Mouse (Mus musculus) fibroblast of lung, adult 2 months (primary cell): ENCODE data around the gene Mitd1.

Experiments
- DNase-seq: peaks from one replicate; pipeline ENCODE4 v3.0.0-alpha.2; 2011; ENCODE audit warnings: low read depth

The Mitd1 gene

DNA sequence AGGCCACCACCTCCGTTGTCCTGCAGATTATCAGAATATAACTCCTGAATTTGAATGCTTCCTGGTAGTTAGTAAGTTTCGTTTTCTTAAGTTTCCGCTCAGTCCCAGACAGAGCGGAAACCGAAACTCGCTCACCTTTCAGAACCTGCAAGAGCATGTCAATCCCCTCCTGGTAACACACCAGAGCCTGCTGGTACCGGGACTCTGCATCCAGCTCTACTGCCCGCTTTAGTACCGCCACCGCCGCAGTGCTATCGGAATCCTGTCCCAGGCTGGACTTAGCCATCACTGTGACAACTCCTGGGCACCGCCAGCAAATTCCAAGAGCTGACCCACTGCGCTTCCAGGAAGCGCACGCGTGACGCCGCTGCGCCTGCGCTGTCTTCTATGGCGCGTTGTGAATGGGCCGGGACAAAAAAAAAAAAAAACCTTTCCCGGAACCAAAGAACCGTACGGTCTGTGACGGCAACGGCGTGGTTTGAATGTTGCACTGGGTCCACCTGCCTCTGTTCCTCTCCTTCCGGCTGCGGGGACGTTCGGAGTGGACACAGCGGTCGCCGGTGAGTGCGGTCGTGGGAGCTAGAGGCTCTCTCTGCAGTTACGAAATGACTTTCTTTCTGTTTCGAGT is at the start of gene Mitd1, which contains the start of gene Mrpl30:
TSS of gene Mitd1 (minus strand) at position 387 of the 628 bp plus-strand sequence.
TSS of gene Mrpl30 (plus strand) at position 453 of the 628 bp plus-strand sequence.
- DNase-seq = peak; percentile 74

GRCm38 (mm10) chr1:37931806-37932205 is 41.6 kb upstream of the Mitd1 start:
- peak; percentile 18 for DNase-seq

DNA sequence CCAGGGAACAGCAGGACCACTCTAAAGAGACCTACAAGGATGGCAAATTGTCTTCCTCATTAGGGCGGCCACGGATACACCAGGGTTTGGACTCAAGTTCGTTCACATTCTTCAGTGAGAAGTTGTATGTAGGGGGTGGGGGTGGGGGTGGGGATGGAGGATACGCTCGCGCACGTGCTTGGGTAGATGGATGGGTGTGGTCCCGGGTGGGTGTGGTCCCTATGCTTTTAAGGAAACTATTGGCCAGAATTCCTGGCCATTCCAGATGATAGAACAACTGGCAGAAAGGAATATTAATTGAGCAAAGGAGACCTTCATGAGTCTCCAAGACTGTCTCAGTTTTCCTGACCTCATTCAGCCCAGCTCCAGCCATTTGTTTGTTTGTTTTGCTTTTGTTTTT is 35.8 kb upstream of the Mitd1 start:
- no peak for DNase-seq

DNA sequence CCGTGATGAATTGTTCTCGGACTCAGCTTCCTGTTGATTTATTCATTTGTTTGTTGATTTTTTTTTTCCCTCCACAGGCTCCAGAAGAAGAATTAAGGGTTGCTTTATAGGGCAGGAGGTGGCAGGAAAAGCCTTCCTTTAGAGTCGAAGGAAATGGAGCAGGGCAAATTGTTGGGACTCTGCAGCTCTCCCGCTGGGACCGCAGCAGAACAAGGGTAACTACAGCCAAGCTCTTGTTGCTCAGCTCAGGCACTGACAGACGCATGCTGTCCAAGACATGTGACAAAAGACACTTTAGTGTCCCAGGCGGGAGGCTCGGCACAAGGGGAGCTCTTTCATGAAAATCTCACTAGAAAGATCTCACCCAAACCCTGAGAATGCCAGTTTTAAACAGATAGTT is 32.3 kb upstream of the Mitd1 start:
- DNase-seq = no peak

DNA sequence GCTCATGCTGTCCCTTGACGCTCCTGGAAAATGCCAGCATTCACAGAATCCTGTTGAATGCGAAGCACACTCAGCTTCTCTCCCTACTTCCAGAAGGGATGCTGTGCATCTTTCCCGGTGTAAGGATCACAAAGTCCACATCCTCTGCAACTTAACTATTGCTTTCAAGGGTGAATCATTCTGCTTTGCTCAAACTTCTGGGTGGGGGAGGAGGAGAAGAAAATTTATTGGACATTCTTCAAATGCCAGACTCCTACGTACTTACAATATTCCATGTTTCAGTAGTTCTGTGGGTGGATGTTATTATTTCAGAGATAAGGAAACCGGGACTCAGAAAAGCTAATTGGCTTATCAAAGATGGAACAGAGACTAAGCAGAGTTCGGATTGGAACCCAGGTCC is 27.9 kb upstream of the Mitd1 start:
- DNase-seq = no peak

DNA sequence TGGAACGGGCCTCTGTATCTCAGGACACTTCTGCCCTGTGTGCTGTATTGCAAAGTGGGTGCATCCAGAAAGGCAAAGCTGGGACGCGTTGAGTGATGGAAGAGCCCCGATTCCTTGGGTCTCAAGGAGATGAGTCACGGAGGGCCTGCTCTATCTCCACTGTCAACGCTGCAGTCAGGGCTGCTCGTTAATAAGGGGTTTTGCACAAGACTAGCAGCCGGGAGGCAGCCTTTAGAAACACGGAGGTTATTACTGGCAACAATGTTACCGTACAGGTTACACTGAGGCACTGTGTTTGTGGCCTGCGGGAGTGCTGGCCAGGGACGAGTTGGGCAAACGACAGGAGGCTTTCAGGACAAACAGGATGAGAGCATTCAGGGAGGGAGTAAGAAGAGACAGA is 27.5 kb upstream of the Mitd1 start:
- no peak for DNase-seq

DNA sequence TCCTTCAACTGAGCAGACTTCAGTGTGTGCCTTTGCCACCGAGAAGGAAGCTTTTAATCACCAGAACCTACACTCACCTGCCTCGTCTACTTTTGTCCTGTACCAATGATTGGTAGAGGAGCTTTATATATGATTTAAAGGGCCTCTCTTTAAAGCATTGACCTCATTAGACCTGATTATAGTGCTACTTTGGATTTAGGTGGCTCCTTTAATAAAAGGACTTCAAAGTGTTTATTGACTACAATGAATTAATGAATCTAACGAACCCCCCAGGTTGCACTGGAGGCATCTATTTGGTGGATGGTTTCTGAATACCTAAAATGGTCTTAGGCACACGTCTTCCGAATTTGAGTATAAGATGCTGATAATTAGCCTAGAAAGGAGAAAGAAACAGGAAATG is 26.2 kb upstream of the Mitd1 start, which contains the start of gene Lyg2:
TSS of gene Lyg2 (minus strand) at position 101 of the 400 bp plus-strand sequence.
- no peak for DNase-seq

DNA sequence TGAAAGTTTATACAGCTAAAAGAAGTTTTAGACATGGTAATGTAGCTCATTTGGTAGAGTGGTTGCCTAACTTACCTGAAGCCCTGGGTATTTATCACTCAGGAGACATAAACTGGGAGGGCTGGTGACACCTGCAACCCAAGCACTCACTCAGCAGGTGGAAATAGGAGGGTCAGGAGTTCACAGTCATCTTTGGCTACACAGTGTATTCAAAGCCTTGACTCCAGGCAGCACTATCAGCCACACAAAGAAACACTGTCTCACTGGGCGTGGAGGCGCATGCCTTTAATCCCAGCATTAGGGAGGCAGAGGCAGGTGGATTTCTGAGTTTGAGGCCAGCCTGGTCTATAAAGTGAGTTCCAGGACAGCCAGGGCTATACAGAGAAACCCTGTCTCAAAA is 22.5 kb upstream of the Mitd1 start:
- DNase-seq = no peak

DNA sequence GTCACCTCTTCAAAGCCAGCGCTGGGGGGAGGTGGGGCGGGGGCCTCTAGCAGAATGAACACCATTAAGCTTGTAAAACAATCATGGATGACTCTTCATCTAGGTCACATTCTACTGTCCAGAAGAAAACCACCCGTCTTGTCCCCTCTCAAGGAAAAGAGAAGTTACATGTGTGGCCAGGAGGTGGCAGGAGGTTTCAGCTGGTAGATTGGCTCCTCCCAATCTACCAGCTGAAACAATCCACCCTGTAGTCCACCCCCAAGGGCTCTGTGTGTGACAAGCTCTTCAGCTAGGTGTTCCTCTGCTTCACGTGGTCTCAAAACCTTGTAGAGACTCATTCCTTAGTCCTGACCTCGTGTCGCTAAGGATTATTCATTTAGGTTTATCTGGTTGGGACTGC is 13.0 kb upstream of the Mitd1 start:
- no peak for DNase-seq

GRCm38 (mm10) chr1:37900288-37900687 is 10.1 kb upstream of the Mitd1 start:
- DNase-seq = no peak

GRCm38 (mm10) chr1:37899816-37900215 is 9.6 kb upstream of the Mitd1 start:
- DNase-seq = no peak

DNA sequence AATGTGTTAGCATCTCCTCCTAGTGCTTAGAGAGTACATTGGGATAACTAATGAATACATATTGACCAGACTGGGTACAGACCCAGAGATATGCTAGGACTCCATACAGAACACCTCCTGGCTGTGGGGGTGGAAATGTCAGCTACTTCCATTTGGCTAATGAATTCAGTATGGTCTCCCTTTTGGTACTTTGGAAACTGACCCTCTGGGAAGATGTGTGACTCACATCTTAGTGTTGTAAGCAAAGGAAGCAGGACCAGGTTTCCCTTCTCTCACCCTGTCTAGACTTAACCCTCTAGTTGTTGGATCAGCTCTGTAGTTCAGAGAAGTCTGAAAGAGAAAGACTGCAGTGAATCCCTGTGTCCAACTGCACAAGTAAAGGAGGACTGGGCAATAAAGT is 4.4 kb upstream of the Mitd1 start:
- no peak for DNase-seq

DNA sequence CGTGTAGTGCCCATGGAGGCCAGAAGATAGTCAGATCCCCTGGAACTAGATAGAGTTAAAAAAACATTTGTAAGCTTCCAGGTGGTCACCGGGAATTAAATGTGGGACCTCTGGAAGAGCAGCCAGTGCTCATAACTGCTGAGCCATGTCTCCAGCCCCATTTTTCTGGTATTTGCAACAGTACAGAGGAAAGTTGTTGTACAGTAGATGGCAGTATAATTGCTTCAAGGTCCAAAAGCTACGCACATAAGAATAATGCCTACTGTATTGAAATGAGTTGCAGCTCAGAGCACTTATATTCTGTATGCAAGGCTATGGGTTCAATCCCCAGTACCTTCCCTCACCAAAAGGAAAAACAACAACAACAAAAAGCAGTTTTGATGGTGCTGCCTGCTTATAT is 1.2 kb upstream of the Mitd1 start:
- DNase-seq = no peak

GRCm38 (mm10) chr1:37889206-37889605 is 1.0 kb downstream of the Mitd1 start:
- DNase-seq = no peak

DNA sequence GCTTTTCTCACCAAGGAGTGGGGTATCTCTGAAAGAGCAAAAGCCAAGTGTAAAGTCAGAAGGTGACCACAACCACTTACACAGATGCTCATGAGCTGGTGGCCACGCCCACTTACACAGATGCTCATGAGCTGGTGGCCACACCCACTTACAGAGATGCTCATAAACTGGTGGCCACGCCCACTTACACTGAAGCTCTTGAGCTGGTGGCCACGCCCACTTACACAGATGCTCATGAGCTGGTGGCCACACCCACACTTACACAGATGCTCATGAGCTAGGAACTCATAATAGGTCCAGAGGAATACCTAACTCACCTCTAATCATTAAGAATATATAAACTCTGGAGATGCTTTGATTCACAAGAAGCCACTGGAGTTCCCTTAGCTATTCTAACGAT is 5.8 kb downstream of the Mitd1 start:
- DNase-seq = no peak

DNA sequence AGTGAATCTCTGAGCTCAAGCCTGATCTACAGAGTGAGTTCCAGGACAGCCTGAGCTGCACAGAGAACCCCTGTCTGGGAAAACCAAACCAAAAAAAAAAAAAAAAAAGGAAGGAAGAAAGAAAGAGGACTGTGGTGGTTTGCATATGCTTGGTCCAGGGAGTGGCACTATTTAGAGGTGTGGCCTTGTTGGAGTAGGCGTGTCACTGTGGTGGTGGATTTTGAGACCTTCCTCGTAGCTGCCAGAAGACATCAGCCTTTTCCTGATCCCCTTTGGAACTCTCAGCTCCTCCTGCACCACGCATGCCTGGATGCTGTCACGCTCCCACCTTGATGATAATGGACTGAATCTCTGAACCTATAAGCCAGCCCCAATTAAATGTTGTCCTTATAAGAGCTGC is 6.8 kb downstream of the Mitd1 start:
- no peak for DNase-seq

DNA sequence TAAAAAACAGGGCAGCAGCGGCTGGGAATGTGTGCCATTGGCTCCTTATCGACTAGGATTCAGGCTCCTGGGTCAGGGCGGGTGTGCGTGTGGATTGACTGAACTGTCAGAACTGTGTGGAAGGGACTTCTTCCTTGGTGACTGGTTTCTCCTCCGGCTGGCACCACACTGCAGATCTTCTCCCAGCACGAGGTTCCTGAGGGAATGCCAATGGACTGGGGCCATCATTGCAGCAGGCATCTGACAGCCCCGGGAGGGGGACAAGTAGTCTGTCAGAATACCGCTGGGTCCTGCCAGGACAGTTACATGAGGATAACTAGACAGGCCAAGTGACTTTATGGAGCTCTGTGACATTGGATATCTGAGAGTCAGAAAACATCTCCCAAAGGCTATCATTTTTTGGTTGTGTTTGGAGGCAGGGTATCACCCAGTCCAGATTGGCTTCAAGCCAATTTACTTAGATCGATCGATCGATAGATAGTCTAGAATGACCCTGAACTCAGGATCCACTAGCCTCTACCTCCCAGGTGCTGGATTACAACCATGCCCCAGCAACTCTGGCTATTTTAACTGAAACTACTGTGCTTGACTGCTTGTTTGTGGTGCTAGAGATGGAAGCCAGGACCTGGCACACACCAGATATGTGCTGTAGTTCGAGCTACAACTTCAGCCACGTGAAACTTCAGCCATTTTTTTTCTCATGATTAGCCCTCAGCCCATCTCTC is 12.3 kb downstream of the Mitd1 start:
- DNase-seq = no peak

DNA sequence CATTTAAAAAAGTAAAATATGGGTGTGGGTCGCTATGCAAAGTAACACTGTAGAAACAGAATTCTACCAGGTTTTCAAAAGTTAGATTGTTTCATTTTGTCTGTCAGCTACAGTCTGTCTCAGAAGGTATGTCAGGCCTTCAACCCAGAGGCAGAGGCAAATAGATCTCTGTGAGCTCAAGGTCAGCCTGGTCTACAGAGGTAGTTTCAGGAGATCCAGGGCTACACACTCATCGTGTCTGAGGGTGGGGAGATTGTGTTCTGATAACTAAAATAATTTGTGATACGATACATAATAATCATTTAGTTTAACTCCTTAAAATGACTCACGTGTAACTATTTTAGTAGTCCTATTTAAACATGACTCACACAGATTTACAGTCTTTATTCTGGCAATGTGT is 17.1 kb downstream of the Mitd1 start:
- no peak for DNase-seq

DNA sequence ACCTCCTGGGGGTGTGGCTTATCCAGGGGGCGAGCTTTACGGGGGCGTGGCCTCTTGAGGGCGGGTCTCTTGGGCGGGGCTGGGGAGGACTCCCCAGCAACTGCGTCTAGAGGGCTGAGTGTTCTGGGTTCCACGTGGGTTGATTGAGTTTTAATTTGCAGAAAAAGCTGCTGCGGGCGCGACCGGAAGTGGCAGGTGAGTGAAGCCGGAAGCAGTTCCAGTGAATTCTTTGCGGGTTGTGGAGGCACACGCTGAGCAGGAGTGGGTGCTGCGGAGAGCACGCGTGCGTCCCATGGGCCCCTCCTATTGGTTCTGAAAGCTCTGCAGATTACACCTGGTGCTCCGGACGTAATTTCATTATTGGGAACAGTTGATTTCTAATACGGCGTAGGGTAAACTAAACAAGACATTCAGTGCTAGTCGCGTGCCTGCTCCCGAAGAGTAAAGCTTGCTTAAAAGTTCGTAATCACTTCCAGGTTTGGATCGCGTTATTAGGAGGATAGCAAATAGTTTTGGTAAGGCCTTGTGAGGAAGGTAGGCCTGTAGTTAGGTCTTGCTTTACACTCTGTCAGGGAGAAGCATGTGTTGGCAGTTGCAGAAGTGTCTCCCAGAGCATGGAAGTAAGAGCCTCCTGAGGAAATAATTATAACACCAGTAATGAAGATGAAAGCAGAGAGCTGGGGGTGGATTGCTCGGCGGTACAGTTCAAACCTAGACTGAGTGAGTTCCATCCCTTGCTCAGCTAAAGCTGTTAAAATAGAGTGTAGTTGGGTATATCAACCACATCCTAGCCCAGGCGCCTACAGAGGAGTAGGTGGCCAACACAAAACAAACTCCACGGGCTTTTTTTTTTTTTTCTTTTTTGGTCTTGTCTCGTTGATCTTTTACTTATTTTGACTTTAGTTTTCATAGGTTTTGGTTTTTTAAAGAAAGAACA is 17.8 kb downstream of the Mitd1 start:
- DNase-seq = peak; percentile 48

DNA sequence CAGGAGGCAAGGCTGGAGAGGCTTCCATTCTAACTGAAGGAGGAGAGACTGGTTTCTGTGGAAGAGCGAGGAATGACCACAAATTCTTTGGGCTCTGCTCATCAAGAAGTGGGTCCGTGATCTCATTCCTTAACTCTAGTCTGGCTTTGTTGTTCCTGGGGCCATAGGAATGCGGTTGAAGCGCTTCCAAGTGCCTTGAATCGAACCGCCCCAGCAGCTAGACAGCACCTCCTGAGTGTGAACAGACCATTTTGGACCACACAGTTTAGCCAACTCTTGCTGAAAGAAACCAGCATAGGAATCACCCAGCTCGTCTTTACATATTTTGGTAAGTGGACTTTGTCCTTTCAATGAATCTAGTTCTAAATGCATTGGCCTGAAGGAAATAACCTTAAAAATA is 18.5 kb downstream of the Mitd1 start, which contains the start of gene Lipt1:
TSS of gene Lipt1 (plus strand) at position 35 of the 400 bp plus-strand sequence.
- peak; percentile 47 for DNase-seq

- DNase-seq = no peak
Measured at GRCm38 (mm10) chr1:37869362-37869761, 20.8 kb downstream of the Mitd1 start.

DNA sequence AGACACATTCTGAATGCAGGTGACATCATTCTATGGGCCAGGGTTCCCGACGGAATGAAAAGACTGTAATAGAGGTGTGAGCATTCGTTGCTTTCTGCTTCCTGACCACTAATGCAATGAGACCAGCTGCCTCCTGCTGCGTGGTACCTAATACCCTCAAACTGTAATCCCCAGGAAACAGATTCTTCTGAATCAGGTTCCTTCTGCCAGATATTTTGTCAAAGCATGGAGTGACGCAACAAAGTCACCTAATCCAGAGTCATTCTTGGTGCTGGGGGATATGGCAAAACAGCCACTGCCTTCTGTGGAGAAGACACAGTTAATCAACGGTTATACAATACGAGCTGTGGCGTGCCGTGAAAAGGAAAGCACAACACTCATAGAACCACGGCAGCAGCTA is 21.6 kb downstream of the Mitd1 start:
- DNase-seq = no peak
